Mouse (Mus musculus) thymus, postnatal 0 days (tissue): Measurements from ENCODE around the gene Cflar. TPM values are rescaled to one million over a fixed set of nuclear protein-coding genes. Genes with fewer than 3 reads are reported as not detected.
"Not testable (repeated sequence)": the region's sequence is repeated elsewhere in the genome, so short reads cannot be mapped to it uniquely, and the experiment has no call there.

Experiments used
- DNase-seq: peaks from one replicate; pipeline ENCODE4 v3.0.0-alpha.2; 2015; ENCODE audit warnings: low spot score
- polyA plus RNA-seq: library from polyadenylated mRNA; unstranded; fragments of >200 nt; fragmentation: Nextera tagmentation; extraction: Ambion mirVana; gene quantifications from 2 replicates; pipeline ENCODE4 v1.2.1, GENCODE M21; 2015

Gene Cflar
- polyA plus RNA-seq, 1 experiment from 2014 or later = 118 TPM

DNA sequence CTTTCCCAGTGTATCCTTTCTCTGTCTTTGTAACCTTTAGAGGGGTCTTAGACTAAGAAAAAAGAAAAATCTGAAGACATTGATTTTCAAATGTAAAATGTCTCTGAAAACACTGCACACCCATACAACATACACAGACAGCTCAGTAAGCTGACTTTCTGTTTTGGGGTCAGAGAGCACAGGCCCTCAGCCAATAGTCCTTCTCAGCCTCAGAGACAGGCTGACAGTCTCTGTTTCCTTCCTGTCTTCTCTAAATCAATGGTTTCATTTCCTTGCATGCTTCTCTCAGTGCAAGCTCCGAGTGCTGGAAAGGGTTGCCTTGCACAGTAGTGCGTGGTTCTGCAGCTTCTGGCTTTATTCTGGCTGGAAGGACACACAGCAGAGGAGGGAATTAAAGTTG is 62.6 kb downstream of the Cflar start:
- peak; percentile 55 for DNase-seq

DNA sequence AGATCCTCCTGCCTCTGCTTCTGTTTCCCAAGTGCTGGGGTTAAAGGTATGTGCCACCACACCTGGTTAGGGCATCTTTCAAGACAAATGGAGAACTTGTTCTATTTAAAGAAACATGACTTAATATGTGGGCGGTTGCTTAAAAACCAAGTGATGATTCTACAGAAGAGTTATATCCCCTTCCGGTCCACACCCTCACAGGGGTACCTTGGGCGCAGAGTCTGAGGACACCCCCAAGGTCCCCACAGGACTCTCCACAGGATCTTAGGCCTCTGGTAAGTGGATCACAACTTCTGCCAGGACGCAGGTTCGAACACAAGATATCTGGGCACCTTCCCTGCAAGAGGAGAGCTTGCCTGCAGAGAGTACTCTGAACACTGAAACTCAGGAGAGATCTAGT is 64.1 kb downstream of the Cflar start:
- DNase-seq = no peak

DNA sequence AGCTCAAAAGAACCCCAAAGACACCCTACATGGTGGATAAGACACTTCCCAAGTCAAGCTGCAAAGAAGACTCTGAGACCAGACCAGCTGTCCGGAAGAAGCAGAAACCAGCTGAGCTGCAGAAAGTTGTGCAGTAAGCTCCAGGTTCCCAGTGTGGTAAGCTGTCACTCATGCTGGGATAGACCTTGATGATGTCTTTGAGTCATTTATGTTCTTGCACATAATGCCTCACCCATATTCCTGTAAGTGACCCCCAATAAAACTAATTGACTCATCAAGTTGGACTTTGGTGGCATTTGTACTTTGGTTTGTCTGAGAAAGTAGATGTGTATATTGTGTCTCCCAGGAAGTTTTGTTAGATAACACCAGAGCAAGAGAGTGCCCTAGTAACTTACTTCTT is 66.3 kb downstream of the Cflar start:
- no peak for DNase-seq

DNA sequence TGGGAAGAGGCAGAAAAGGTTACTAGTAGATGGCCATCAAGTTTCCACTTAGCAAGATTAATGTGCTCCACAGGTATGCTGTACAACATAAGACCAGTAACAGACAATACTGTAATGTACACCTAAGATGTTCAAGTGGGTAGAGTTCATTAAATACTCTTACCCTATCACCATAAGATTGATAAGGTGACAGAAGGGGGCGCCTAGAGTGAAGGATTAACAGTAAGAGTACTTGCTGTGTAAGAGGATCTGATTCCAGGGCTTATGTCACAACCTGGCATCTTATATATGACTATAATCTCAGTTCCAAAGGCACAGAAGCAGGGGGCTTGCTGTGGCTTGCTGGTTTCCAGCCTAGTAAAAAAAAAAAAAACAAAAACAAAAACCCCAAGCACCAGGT is 66.9 kb downstream of the Cflar start:
- DNase-seq = peak; percentile 37

DNA sequence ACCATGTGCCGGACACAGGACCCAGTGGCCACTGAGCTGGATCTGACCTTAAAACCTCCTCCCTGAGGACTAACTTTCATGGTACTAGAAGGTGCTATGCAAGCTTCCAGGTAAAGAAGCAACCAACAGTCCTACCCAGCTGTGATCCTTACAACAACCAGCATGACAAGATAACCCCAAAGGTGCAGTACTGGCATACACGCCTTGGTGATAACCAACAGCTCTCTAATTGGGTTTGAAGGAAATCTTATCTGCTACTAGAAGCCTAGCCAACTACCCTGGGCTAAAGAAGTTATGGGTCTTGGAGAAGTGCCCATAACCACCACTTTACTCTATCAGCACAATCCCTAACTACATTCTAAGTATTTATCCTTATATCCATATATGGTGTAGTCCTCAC is 75.0 kb downstream of the Cflar start:
- no peak for DNase-seq

DNA sequence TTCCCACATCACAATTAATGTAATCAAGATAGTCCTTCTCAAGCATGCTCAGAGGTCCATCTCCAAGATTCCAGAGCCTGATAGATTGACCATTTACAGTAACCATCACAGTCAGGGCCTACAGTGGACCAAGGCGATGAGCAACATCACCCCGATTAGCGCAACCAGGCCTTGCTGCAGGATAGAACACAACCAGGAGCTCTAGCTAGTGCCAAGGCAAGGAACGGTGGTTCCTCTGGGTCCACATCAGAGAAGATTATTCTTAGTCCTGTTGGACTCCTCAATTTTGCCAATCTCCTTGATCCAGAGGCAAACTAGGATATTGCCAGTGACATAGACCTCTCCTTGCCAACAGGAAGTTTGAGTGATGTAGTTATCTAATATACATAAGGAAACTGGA is 77.1 kb downstream of the Cflar start:
- no peak for DNase-seq

DNA sequence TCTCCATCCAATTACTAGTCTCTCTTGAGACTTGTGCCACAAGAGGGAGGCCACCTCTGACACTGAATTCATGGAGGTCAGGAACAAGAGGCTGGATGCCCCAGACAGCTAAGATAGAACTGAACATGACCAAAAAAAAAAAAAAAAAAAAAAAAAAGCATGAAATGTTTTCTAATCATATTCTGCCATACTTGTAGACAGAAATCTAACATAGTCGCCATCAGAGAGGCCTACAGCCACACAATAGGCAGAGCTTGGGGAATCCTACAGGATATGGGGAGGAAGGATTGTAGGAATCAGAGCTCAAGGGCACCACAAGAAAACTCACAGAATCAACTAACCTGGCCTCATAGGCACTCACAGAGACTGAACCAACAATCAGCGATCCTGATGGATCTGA is 83.4 kb downstream of the Cflar start:
- DNase-seq = no peak

DNA sequence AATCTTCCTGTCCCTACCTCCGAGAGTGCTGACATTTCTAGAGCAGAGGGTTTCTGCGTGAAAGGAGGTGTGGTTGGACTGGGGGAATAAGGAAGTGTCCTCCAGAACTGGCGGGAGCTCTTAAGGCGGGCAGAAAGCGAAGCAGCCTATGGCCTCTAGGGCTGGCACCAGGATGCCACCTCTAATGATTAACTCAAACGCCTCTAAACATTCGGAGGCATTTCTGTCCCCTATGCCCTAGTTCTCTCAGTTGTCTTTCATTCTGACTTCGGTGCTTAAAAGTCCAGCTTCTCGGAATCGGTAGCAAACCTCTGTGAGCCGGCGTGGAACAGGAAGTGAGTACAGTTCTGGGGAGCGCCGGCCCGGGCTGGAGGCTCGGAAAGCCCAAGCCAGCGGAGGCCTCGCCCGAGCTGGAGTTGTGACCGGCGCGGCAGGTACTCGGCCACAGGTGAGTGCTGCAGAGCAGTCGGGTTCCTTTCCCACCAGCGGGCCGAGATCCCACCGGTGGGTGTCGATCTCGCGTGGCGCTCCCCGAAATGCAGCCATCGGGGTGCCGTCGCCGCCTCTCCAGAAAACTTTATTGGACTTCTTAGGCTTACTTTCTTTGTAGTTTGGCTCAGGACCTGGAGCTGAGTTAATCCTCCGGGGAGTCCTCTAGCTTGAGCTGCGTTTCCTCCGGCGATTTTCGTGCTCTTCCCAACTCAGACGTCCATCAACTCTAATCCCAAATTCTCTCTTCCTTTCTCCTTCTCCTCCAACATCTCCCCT is 84.2 kb downstream of the Cflar start, which contains the start of gene Casp8:
Gene Casp8 (plus strand): TSS at position 84 of the 768 bp plus-strand sequence.
- peak; percentile 60 for DNase-seq

DNA sequence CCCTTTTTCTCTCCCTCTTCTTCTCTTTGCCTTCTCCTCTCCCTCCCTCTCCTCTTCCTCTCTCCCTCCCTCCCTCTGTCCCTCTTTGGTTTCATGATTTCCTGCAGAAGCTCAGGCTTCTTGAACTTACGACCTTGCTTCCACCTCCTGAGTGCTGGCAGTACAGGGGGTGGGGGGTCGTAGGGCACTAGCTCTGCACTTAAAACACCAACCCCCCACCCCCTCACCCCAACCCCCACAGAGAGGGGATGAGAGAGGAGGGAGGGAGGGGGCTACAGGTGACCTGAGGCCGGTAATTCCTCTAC is 84.7 kb downstream of the Cflar start:
- DNase-seq = peak; percentile 20

DNA sequence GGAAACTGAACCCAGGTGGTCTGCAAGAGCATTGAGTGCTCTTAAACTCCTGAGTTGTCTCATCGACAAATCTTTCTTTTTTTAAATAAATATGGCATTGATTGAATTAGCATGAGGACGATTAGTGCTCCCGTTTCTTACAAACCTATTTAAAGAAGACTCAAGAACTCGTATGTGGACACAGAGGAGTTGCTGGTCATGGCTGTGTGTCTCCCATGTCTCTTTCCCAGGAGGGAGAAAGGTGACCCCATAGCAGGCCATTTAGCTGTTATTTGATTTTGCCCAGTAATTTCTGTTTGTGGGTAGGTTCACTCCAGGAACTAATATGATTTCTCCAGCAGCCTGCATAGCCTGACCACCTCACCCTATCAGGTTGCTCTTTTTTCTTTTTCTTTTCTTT is 85.5 kb downstream of the Cflar start:
- peak; percentile 8 for DNase-seq

DNA sequence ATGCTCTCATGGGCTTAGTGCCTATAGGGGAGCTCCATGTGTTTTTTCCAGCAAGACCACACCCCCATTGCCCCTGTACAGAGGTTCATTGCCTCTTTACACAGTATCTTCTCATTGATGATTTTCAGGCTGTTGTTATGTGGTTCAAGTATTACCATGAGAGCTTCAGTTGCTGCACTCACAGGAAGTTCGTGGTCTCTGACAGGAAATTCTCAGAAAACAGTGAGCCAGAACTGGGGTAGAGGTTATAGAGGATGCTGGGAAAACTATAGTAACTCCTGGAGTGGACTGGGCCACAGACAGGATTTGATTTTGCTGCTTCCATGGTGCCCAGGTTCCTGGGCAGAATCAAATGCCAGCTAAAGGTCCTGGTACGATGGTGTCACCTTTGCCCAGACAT is 86.1 kb downstream of the Cflar start:
- peak; percentile 82 for DNase-seq

DNA sequence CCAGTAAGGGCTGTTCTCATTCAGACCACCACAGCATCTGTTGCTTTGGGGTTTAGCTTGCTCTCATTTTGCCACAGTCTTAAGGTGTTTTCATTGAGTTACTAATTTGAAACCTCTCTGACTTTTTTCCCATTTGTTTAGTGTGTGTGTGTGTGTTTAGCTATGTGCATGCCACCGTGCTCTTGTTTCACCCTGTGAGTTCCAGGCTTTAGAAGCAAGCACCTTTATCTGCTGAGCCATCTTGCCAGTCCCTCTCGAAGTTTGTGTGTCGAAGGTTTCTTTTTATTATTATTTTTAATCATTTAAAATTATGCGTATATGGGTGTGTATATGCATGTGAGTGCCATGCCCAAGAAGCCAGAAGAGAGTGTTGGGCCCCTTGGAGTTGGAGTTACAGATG is 87.6 kb downstream of the Cflar start:
- no peak for DNase-seq

DNA sequence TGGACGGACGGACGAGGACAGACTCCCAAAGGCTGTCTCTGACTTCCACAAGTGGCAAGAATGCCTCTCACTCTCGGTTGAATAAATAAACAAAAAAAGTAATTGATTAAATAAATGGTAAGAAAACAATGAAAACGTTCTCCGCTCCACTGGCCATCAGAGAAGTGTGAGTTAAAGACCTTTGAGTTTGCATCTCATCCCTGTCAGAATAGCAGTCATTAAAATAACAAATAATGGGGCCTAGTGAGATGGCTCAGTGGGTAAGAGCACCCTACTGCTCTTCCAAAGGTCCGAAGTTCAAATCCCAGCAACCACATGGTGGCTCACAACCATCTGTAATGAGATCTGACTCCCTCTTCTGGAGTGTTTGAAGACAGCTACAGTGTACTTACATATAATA is 89.3 kb downstream of the Cflar start:
- not testable (repeated sequence) for DNase-seq

DNA sequence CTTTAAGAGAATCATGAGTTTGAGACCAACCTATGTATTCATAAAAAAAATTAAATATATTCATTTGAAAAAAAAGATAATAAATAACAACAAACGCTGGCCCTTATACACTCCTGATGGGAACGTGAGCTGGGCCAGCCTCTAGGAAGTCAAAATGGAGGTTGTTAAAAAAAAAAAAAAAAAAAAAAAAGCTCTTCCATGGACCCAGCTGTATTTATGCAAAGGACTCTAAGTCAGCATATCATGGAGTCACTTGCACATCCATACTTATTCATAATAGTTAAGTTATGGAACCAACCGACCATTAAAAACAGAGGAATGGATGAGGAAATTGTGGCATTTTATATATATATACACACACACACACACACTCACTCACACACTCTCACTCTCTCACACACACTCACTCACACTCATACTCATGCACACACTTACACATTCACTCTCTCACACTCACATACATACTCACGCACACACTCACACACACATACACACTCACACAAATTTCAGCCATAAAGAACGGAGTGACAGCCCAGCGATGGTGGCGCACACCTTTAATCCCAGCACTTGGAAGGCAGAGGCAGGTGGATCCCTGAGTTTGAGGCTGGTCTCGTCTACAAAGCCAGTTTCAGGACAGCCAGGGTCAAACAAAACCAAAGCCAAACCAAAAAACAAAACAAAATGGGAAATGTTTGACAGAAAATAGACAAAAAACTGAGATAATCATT is 90.4 kb downstream of the Cflar start:
- no peak for DNase-seq

DNA sequence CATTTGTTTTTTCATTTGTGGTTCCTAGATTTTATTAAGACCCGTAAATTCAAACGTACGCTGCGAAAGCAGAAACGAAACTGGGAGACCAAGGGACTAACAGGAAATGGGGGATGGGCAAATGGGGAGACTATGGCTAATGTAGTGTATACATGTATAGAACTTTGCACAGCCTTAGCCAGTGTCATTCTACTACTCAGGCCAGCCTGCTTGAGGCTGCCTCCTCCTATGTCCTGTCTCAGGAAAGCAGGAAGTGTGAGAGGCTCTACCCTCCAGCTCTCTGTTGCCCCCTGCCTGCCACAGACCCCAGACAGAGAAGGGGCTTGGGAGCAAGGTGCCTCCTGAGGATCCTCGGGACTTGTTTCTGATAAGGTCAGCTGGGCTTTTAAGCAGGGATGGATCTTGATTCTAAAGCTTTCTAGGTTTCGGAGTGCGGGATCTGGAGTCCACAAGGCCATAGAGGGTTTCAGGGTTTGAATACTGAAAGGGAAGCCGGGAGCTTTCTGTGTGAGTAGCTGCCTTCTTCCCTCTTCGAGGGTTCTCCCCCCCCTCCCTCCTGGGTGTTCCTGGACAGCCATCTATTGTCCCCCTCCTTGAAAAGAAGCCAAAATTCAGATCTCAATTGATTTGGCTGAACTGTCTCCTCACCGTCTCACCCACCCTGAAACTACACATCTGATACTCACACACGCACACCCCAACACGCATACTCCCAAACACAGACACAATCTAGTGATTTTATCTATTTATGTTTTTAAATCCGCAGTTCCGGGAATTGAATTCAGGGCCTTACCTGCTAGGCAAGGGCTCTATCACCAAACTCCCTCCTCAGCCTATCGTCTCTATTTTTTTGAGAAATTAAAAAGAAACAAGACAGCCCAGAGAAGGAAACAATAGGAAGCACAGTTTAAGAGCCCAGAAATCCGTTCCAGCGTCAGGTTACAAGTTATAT is 91.3 kb downstream of the Cflar start:
- peak; percentile 76 for DNase-seq

DNA sequence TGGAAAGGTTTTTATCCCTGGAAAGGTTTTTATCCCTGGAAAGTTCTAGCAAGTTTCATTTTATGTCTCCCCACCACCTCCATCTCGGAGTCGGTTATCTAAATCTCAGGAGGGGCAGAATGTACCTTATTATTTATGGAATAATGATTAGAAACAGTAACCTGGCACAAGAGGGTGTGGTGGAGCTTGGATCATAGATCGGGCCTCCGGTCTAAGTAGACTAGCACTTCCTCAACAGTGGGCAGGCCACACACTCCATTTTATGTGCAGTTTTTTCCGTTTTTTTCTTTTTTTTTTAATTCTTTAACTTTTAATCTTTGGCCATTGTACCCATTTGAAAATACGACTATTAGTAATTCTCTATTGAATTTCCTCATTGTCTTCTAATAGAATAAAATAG is 92.2 kb downstream of the Cflar start:
- no peak for DNase-seq

DNA sequence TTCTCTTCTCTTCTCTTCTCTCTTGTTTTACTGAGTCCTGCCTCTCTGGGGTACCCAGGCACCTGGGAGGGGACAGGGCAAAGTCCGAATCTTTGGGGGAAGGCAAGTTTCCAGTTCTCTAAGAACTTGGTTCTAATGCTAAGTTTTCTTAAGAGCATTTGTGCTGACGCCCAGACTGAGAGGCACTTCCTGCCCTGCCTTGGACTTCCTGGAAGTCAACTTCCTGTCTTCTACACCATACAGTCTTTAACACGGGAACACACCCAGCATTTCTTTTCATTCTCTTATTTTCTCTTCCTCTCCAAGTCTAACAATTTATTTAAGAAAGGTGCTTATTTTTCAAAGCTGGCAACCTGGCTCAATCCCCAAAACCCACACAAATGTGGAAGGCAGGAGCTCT is 95.3 kb downstream of the Cflar start:
- DNase-seq = peak; percentile 50

Other genes with a start within 250 kb of the Cflar start
- 32.9 and 36.5 TPM in 2 replicates for gene Orc2, start 206.4 kb upstream of the Cflar start, polyA plus RNA-seq
- 6.7 and 7.3 TPM in 2 replicates for gene Fam126b, start 125.2 kb upstream of the Cflar start, polyA plus RNA-seq
- 276 and 280 TPM in 2 replicates for gene Ndufb3, start 125.1 kb upstream of the Cflar start, polyA plus RNA-seq
- gene Als2cr12, start 15.5 kb upstream of the Cflar start, polyA plus RNA-seq = 0.14 and 0.35 TPM in 2 replicates
- gene Casp8, start 83.9 kb downstream of the Cflar start, polyA plus RNA-seq = 56.4 and 67.7 TPM in 2 replicates